Mouse (Mus musculus) MEL (cell line): Measurements from ENCODE around the gene Cdh15. TPM values are rescaled to one million over a fixed set of nuclear protein-coding genes. Genes with fewer than 3 reads are reported as not detected.

ENCODE experiments used
- DNase-seq: peaks from one replicate; pipeline ENCODE4 v3.0.0; 2011; ENCODE audit warnings: low read depth, low spot score
- H3K27ac ChIP-seq: 2 replicates; pipeline ENCODE4 v1.5.1; 2012; ENCODE audit warnings: low read depth, mild to moderate bottlenecking, control low read depth, low read length, moderate library complexity; ENCODE audit not compliant: control insufficient read depth
- H3K27me3 ChIP-seq, 2 experiments: fragments of 150-350 bp in 1 of 2; sonication (generic) in 1 of 2; 2 replicates each; pipeline ENCODE4 v1.6.1; 2012; ENCODE audit warnings: low read length in 2 of 2, mild to moderate bottlenecking in 2 of 2, improper control_type of control experiment in 1 of 2, moderate library complexity in 1 of 2; ENCODE audit not compliant: insufficient read depth in 2 of 2, control insufficient read depth in 1 of 2
- H3K36me3 ChIP-seq, 2 experiments: 2 replicates each; pipeline ENCODE4 v1.6.1; 2012 to 2014; ENCODE audit warnings: low read length in 2 of 2, improper control_type of control experiment in 1 of 2, inconsistent platforms in 1 of 2, mild to moderate bottlenecking in 1 of 2; ENCODE audit not compliant: insufficient read depth in 2 of 2, control insufficient read depth in 1 of 2
- H3K4me1 ChIP-seq, 2 experiments: fragments of 150-350 bp in 1 of 2; sonication (generic) in 1 of 2; 2 replicates each; pipeline ENCODE4 v1.6.1; 2012; ENCODE audit warnings: low read length in 2 of 2, improper control_type of control experiment in 1 of 2, mild to moderate bottlenecking in 1 of 2; ENCODE audit not compliant: insufficient read depth in 2 of 2, control insufficient read depth in 1 of 2
- H3K4me3 ChIP-seq, 2 experiments: fragments of 150-350 bp in 1 of 2; sonication (generic) in 1 of 2; 2 replicates each; pipeline ENCODE4 v1.5.1; 2012; ENCODE audit warnings: low read depth in 2 of 2, low read length in 2 of 2, mild to moderate bottlenecking in 2 of 2, moderate library complexity in 2 of 2, control low read depth in 1 of 2, improper control_type of control experiment in 1 of 2; ENCODE audit not compliant: control insufficient read depth in 1 of 2, insufficient read depth in 1 of 2
- H3K79me2 ChIP-seq: 2 replicates; pipeline ENCODE4 v1.6.1; 2012; ENCODE audit warnings: mild to moderate bottlenecking, low read length, moderate library complexity; ENCODE audit not compliant: control insufficient read depth, poor library complexity, insufficient read depth
- H3K9ac ChIP-seq: 2 replicates; pipeline ENCODE4 v1.6.1; 2012; ENCODE audit warnings: low read depth, mild to moderate bottlenecking, control low read depth, low read length, moderate library complexity; ENCODE audit not compliant: control insufficient read depth, poor library complexity, severe bottlenecking
- H3K9me3 ChIP-seq: fragments of 150-350 bp; sonication (generic); replicated peaks from 2 replicates; pipeline ENCODE4 v1.6.1; 2012; ENCODE audit warnings: mild to moderate bottlenecking, low read length, improper control_type of control experiment, moderate library complexity; ENCODE audit not compliant: insufficient read depth
- CHD2 ChIP-seq: IDR thresholded peaks from 2 replicates; pipeline ENCODE4 v1.6.1; 2011; ENCODE audit warnings: low read length, improper control_type of control experiment
- CTCF ChIP-seq, 3 experiments: IDR thresholded peaks in 2 of 3; conservative IDR thresholded peaks in 1 of 3; 2 replicates each; pipeline ENCODE4 v1.5.1; 2011 to 2012; ENCODE audit warnings: low read length in 3 of 3, low read depth in 2 of 3, mild to moderate bottlenecking in 2 of 3, improper control_type of control experiment in 1 of 3, inconsistent platforms in 1 of 3, mixed read lengths in 1 of 3, moderate library complexity in 1 of 3; ENCODE audit not compliant: control insufficient read depth in 1 of 3, insufficient read depth in 1 of 3, poor library complexity in 1 of 3, severe bottlenecking in 1 of 3
- E2F4 ChIP-seq: IDR thresholded peaks from 2 replicates; pipeline ENCODE4 v1.6.1; 2011; ENCODE audit warnings: low read depth, low read length, improper control_type of control experiment, borderline replicate concordance
- ELF1 ChIP-seq: IDR thresholded peaks from 2 replicates; pipeline ENCODE4 v1.6.1; 2014; ENCODE audit warnings: low read depth, mild to moderate bottlenecking, inconsistent platforms, low read length, improper control_type of control experiment, moderate library complexity
- EP300 ChIP-seq, 2 experiments: IDR thresholded peaks; 2 replicates each; pipeline ENCODE4 v1.6.1; 2011; ENCODE audit warnings: improper control_type of control experiment in 2 of 2, low read length in 2 of 2, low read depth in 1 of 2, mild to moderate bottlenecking in 1 of 2
- ETS1 ChIP-seq: IDR thresholded peaks from 2 replicates; pipeline ENCODE4 v1.6.1; 2012; ENCODE audit warnings: low read depth, mild to moderate bottlenecking, inconsistent platforms, low read length, improper control_type of control experiment, moderate library complexity
- GATA1 ChIP-seq: IDR thresholded peaks from 2 replicates; pipeline ENCODE4 v1.6.1; 2011; ENCODE audit warnings: low read depth, low read length, improper control_type of control experiment
- HCFC1 ChIP-seq: IDR thresholded peaks from 2 replicates; pipeline ENCODE4 v1.6.1; 2012; ENCODE audit warnings: low read depth, mild to moderate bottlenecking, inconsistent platforms, low read length, improper control_type of control experiment, moderate library complexity
- JUND ChIP-seq: IDR thresholded peaks from 2 replicates; pipeline ENCODE4 v1.6.1; 2011; ENCODE audit warnings: low read depth, mild to moderate bottlenecking, improper control_type of control experiment, low read length
- KAT2A ChIP-seq: conservative IDR thresholded peaks from 2 replicates; pipeline ENCODE4 v1.6.1; 2012; ENCODE audit warnings: low read depth, low read length, improper control_type of control experiment, inconsistent platforms
- MAFK ChIP-seq: IDR thresholded peaks from 2 replicates; pipeline ENCODE4 v1.6.1; 2011; ENCODE audit warnings: low read depth, mild to moderate bottlenecking, low read length, improper control_type of control experiment, borderline replicate concordance
- MAX ChIP-seq: IDR thresholded peaks from 2 replicates; pipeline ENCODE4 v1.6.1; 2011; ENCODE audit warnings: low read length, improper control_type of control experiment
- MAZ ChIP-seq: IDR thresholded peaks from 2 replicates; pipeline ENCODE4 v1.6.1; 2012; ENCODE audit warnings: low read depth, mild to moderate bottlenecking, inconsistent platforms, low read length, improper control_type of control experiment
- MXI1 ChIP-seq: IDR thresholded peaks from 2 replicates; pipeline ENCODE4 v1.6.1; 2011; ENCODE audit warnings: mild to moderate bottlenecking, low read depth, low read length, improper control_type of control experiment
- MYC ChIP-seq: IDR thresholded peaks from 2 replicates; pipeline ENCODE4 v1.6.1; 2011; ENCODE audit warnings: low read depth, mild to moderate bottlenecking, low read length, improper control_type of control experiment, moderate library complexity
- POLR2AphosphoS2 ChIP-seq: IDR thresholded peaks from 2 replicates; pipeline ENCODE4 v1.6.1; 2011; ENCODE audit warnings: low read length, improper control_type of control experiment
- POLR2AphosphoS5 ChIP-seq: IDR thresholded peaks from 2 replicates; pipeline ENCODE4 v1.6.1; 2012; ENCODE audit warnings: low read depth, borderline replicate concordance, mild to moderate bottlenecking, inconsistent platforms, low read length, moderate library complexity, mixed read lengths
- SIN3A ChIP-seq: IDR thresholded peaks from 2 replicates; pipeline ENCODE4 v1.6.1; 2012; ENCODE audit warnings: low read length, improper control_type of control experiment, inconsistent platforms
- TBP ChIP-seq: IDR thresholded peaks from 2 replicates; pipeline ENCODE4 v1.8.0; 2011; ENCODE audit warnings: low read depth, low read length, improper control_type of control experiment
- TCF12 ChIP-seq: IDR thresholded peaks from 2 replicates; pipeline ENCODE4 v1.6.1; 2014; ENCODE audit warnings: low read depth, mild to moderate bottlenecking, inconsistent platforms, low read length, improper control_type of control experiment, moderate library complexity
- USF1 ChIP-seq: IDR thresholded peaks from 2 replicates; pipeline ENCODE4 v1.6.1; 2014; ENCODE audit warnings: low read depth, mild to moderate bottlenecking, inconsistent platforms, low read length, improper control_type of control experiment, moderate library complexity
- USF2 ChIP-seq, 2 experiments: IDR thresholded peaks; 2 replicates each; pipeline ENCODE4 v1.6.1; 2011 to 2012; ENCODE audit warnings: improper control_type of control experiment in 2 of 2, low read length in 2 of 2, borderline replicate concordance in 1 of 2, inconsistent platforms in 1 of 2, low read depth in 1 of 2, mild to moderate bottlenecking in 1 of 2; ENCODE audit not compliant: insufficient read depth in 1 of 2
- ZKSCAN1 ChIP-seq: IDR thresholded peaks from 2 replicates; pipeline ENCODE4 v1.6.1; 2012; ENCODE audit warnings: low read depth, mild to moderate bottlenecking, inconsistent platforms, low read length, improper control_type of control experiment, moderate library complexity
- ZMIZ1 ChIP-seq: IDR thresholded peaks from 2 replicates; pipeline ENCODE4 v1.6.1; 2012; ENCODE audit warnings: low read depth, mild to moderate bottlenecking, inconsistent platforms, low read length, improper control_type of control experiment, moderate library complexity
- polyA plus RNA-seq, 2 experiments: library from polyadenylated mRNA; stranded (reverse) in 1 of 2; unstranded in 1 of 2; fragments of >175 nt in 1 of 2; fragments of >200 nt in 1 of 2; gene quantifications; 2 replicates each; pipeline versions ENCODE4 v1.2.1 to v1.2.4; 2012; ENCODE audit warnings: low replicate concordance in 2 of 2, low read depth in 1 of 2; ENCODE audit not compliant: insufficient read length in 2 of 2, insufficient read depth in 1 of 2, missing spikeins in 1 of 2
- total RNA-seq: library from RNA; depleted of rRNA; stranded (reverse); fragments of 300-350 nt; gene quantifications from 2 replicates; pipeline ENCODE4 v1.2.3, GENCODE M21; 2012

The Cdh15 gene
- total and polyA plus RNA-seq, 3 experiments, result 0.08 to 0.71 TPM; not detected in 1

DNA sequence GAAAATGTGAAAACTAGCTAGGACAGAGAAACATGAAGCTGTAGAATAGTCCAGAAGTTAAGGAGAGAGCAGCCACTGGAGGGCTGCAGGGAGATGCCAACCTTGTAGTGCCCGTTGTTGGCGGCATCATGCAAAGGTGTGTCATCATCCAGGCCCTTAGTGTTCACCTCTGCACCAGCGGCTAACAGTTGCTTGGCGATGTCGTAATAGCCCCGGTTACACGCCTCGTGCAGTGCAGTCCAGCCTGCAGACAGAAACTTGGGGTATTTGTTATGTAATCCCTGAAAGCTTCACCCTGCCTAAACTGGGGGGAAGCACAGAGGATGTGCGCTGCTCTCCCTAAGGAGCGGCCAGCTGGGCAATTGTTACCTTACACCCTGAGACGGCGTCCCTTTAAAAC, 50.7 kb downstream of the Cdh15 start:
- peaks cover 1% of the 10 kb centered on the region; the same call in 1 of the 2 replicates for H3K79me2 ChIP-seq
- no peaks in the 10 kb centered on the region for H3K27me3 ChIP-seq
- H3K36me3 ChIP-seq, result peaks cover 0 to 34% of the 10 kb centered on the region in 2 experiments; a peak in 2 of 4 replicates
- H3K9ac ChIP-seq, result no peak overlapping the region
- no peak for DNase-seq
- no peaks in the 10 kb centered on the region for H3K4me1 ChIP-seq
- H3K27ac ChIP-seq, result no peak overlapping the region
- H3K4me3 ChIP-seq, result no peak overlapping the region
- TF ChIP-seq MAZ (no peak), MAX (no peak), POLR2AphosphoS5 (no peak), EP300 (IDR thresholded peaks at IDR 0.05; ENCODE audit: low read depth in 1 of 2, low read length in 2 of 2) (no peak), ZKSCAN1 (no peak)
- no peaks in the 10 kb centered on the region for H3K9me3 ChIP-seq

DNA sequence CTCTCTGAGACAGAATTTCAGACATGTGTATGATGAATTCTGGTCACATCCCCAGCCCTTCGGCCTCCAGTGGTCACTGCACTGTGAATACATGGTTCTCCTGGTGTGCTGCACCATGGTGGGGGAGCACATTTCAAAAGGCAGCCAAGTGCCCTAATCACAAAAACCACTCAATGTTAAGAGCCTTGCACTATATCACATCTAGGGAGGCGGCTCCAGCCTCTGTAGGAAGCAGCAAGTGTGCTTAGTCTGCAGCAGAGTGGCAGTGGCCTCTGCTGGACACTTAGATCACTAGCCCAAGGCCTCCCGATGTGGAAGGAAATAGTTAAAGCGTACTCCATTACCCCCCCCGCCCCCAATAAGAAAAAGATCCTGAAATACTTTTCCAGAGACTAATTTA, 51.3 kb downstream of the Cdh15 start:
- H3K9me3 ChIP-seq, result no peaks in the 10 kb centered on the region
- DNase-seq, result no peak
- no peak overlapping the region for H3K9ac ChIP-seq
- TF ChIP-seq TBP (no peak), ETS1 (no peak), USF2 (IDR thresholded peaks at IDR 0.05; ENCODE audit: borderline replicate concordance in 1 of 2, insufficient read depth in 1 of 2, low read depth in 1 of 2, low read length in 2 of 2) (no peak), CHD2 (no peak), E2F4 (no peak), MAX (no peak), MXI1 (no peak), MYC (no peak)
- H3K79me2 ChIP-seq, result peaks cover 4% of the 10 kb centered on the region
- no peak overlapping the region for H3K4me3 ChIP-seq
- peaks cover 0 to 2% of the 10 kb centered on the region in 2 experiments; a peak in 1 of 4 replicates for H3K4me1 ChIP-seq
- H3K27me3 ChIP-seq, result no peaks in the 10 kb centered on the region
- H3K36me3 ChIP-seq, result peaks cover 0 to 36% of the 10 kb centered on the region in 2 experiments; a peak in 3 of 4 replicates
- no peak overlapping the region for H3K27ac ChIP-seq

DNA sequence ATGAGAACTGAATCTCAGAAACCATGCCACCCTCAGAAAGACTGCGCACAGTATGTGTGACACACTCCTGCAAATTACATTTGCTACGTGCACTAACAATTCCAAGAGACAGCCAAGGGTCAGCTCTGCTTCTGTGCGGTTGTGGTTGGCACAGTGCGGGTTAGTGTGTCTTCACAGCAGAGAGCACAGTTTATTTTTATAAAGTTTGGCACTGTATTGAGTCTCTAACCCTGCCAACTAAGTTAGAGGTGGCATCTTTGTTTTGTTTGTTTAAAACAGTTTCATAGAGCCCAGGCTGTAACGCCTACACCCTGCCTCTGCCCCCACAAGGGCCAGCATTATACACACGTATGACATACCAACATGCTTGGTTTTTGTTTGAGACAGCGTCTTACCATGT, 53.7 kb downstream of the Cdh15 start:
- Histone ChIP-seq H3K4me1 (peaks cover 7 to 10% of the 10 kb centered on the region in 2 experiments), H3K9ac (no peak overlapping the region), H3K9me3 (no peaks in the 10 kb centered on the region), H3K4me3 (no peak overlapping the region), H3K27me3 (no peaks in the 10 kb centered on the region), H3K36me3 (peaks cover 16 to 32% of the 10 kb centered on the region in 2 experiments), H3K79me2 (peaks cover 17% of the 10 kb centered on the region), H3K27ac (no peak overlapping the region)
- no peak for DNase-seq
- TF ChIP-seq POLR2AphosphoS2 (no peak), ELF1 (no peak), USF2 (IDR thresholded peaks at IDR 0.05; ENCODE audit: borderline replicate concordance in 1 of 2, insufficient read depth in 1 of 2, low read depth in 1 of 2, low read length in 2 of 2) (no peak), USF1 (no peak), HCFC1 (no peak), MAZ (no peak), CTCF (IDR thresholded peaks at IDR 0.05 in 2 of 3, conservative IDR thresholded peaks at IDR 0.05 in 1 of 3; ENCODE audit: control insufficient read depth in 1 of 3, insufficient read depth in 1 of 3, low read depth in 2 of 3, low read length in 3 of 3, poor library complexity in 1 of 3, severe bottlenecking in 1 of 3) (no peak), MYC (no peak), E2F4 (no peak), SIN3A (no peak), TCF12 (no peak), MAFK (no peak), MAX (no peak), CHD2 (no peak), JUND (no peak), GATA1 (no peak), KAT2A (no peak), ZMIZ1 (no peak)
- TF ChIP-seq, all 39 proteins: peak for 0
